Mouse (Mus musculus): ENCODE measurements at regions not wholly inside any gene's neighbourhood (a gene's known extent, or its start where the extent isn't known, plus 50 kb on each side); places are given as distances from the start of the nearest gene placed in this dataset.

- no peak for DNase-seq (ENCODE audit: low spot score)
Observed at GRCm38 (mm10) chr3:120748513-120748912, 423.0 kb downstream of the Rwdd3 start.

GRCm38 (mm10) chr3:120747678-120748077, 423.8 kb downstream of the Rwdd3 start:
- DNase-seq (ENCODE audit: low spot score) = no peak

- no peak for DNase-seq (ENCODE audit: low spot score)
Observed at GRCm38 (mm10) chr3:120733332-120733731, 438.2 kb downstream of the Rwdd3 start.

GRCm38 (mm10) chr3:120732391-120732790, 439.1 kb downstream of the Rwdd3 start:
- DNase-seq (ENCODE audit: low spot score) = no peak

GRCm38 (mm10) chr3:120731287-120731686, 440.2 kb downstream of the Rwdd3 start:
- DNase-seq (ENCODE audit: low spot score) = no peak

- DNase-seq (ENCODE audit: low spot score) = no peak
Observed at GRCm38 (mm10) chr3:120730225-120730624, 441.3 kb downstream of the Rwdd3 start.

GRCm38 (mm10) chr3:120729671-120730070, 441.8 kb downstream of the Rwdd3 start:
- no peak for DNase-seq (ENCODE audit: low spot score)

- no peak for DNase-seq (ENCODE audit: low spot score)
Observed at GRCm38 (mm10) chr3:120685227-120685626, 486.3 kb downstream of the Rwdd3 start.

GRCm38 (mm10) chr3:120675906-120676305, 495.6 kb downstream of the Rwdd3 start:
- no peak for DNase-seq (ENCODE audit: low spot score)

- no peak for DNase-seq (ENCODE audit: low spot score)
Observed at GRCm38 (mm10) chr3:120668654-120669053, 502.8 kb downstream of the Rwdd3 start.

GRCm38 (mm10) chr3:120662521-120662920, 509.0 kb downstream of the Rwdd3 start:
- no peak for DNase-seq (ENCODE audit: low spot score)

- no peak for DNase-seq (ENCODE audit: low spot score)
Observed at GRCm38 (mm10) chr3:120660776-120661175, 510.7 kb downstream of the Rwdd3 start.

GRCm38 (mm10) chr3:120649047-120649868, 522.2 kb downstream of the Rwdd3 start:
- DNase-seq (ENCODE audit: low spot score) = no peak

- DNase-seq (ENCODE audit: low spot score) = no peak
Observed at GRCm38 (mm10) chr3:120648391-120648790, 523.1 kb downstream of the Rwdd3 start.

- DNase-seq (ENCODE audit: low spot score) = no peak
Observed at GRCm38 (mm10) chr3:120636669-120637305, 534.7 kb downstream of the Rwdd3 start.

- no peak for DNase-seq (ENCODE audit: low spot score)
Observed at GRCm38 (mm10) chr3:120618358-120618757, 553.1 kb downstream of the Rwdd3 start.

GRCm38 (mm10) chr3:120594226-120594625, 577.3 kb downstream of the Rwdd3 start:
- DNase-seq (ENCODE audit: low spot score) = no peak

GRCm38 (mm10) chr3:120591183-120591582, 580.3 kb downstream of the Rwdd3 start:
- DNase-seq (ENCODE audit: low spot score) = no peak

- DNase-seq (ENCODE audit: low spot score) = no peak
Observed at GRCm38 (mm10) chr3:120570806-120571425, 600.6 kb downstream of the Rwdd3 start.

GRCm38 (mm10) chr3:120541556-120542476, 629.7 kb downstream of the Rwdd3 start:
- no peak for DNase-seq (ENCODE audit: low spot score)

GRCm38 (mm10) chr3:120533901-120534300, 637.6 kb downstream of the Rwdd3 start:
- no peak for DNase-seq (ENCODE audit: low spot score)
